In genomic region chr12:102323392-102323791, GRCm38 (mm10) we compare ENCODE assay signal across 10 mouse cellular contexts. TPM values are rescaled to one million over a fixed set of nuclear protein-coding genes. Genes with fewer than 3 reads are reported as not detected.
A peak's percentile ranks its signal among the peaks of the same experiment; 100 is the strongest.
DNase-seq lines count a peak whose midpoint lies in the region; ATAC-seq and TF ChIP-seq lines count a peak whose summit lies in the region.
"Had no signal": no experiment of that assay in that cellular context is flagged by ENCODE, and none has a peak within 500 bp of the region (broad histone marks: within the 10 kb centered on the region; RNA-seq: fewer than 3 reads in every experiment).

No protein-coding gene starts in this region.

- no peak overlapping the region for H3K9ac ChIP-seq in heart, postnatal 0 days (replicated peaks; ENCODE audit: low read depth, low read length)
- H3K9ac ChIP-seq: liver, embryonic 12.5 days had no signal

- H3K4me3 ChIP-seq in heart, postnatal 0 days (ENCODE audit: low read depth, low read length): no peak overlapping the region
- H3K4me3 ChIP-seq: liver, embryonic 12.5 days had no signal

- DNase-seq in urinary bladder, postnatal 4 days (ENCODE audit: low spot score in 2 of 2): peak; percentile 68
- DNase-seq in urinary bladder, postnatal 25 days (ENCODE audit: low spot score): no peak
- no peak for DNase-seq in heart, postnatal 0 days (ENCODE audit: low spot score)
- DNase-seq in kidney, postnatal 4 days: peak; percentile 80 to 83
- no peak for DNase-seq in thymus, postnatal 36 days
- DNase-seq in frontal cortex, postnatal 10 days (ENCODE audit: low spot score in 2 of 2): no peak
- DNase-seq: right cerebral cortex, postnatal 14 days had no signal

- H3K9me3 ChIP-seq in heart, postnatal 0 days (replicated peaks; ENCODE audit: control insufficient read depth, low read length): no peaks in the 10 kb centered on the region
- H3K9me3 ChIP-seq: G1E; liver, embryonic 12.5 days had no signal

- peaks cover 29% of the 10 kb centered on the region; the same call in 1 of the 2 replicates for H3K4me1 ChIP-seq in heart, postnatal 0 days (ENCODE audit: control insufficient read depth, insufficient read depth)

- no peaks in the 10 kb centered on the region for H3K27me3 ChIP-seq in heart, postnatal 0 days (ENCODE audit: control insufficient read depth, insufficient read depth, low read length)
- H3K27me3 ChIP-seq: liver, embryonic 12.5 days had no signal

- H3K36me3 ChIP-seq in heart, postnatal 0 days (replicated peaks; ENCODE audit: control insufficient read depth, insufficient read depth, low read length): peaks cover 4% of the 10 kb centered on the region
- H3K36me3 ChIP-seq: G1E had no signal

- TF ChIP-seq CTCF in heart, postnatal 0 days (IDR thresholded peaks at IDR 0.05; ENCODE audit: low read depth): no peak

- peak overlapping the region; percentile 82 for H3K27ac ChIP-seq in heart, postnatal 0 days (ENCODE audit: low read depth)
- H3K27ac ChIP-seq: liver, embryonic 12.5 days had no signal

- 71% methylated on average over 2 of the region's 2 CpGs for WGBS in heart, postnatal 0 days

- no peak overlapping the region for H3K4me2 ChIP-seq in heart, postnatal 0 days (ENCODE audit: low read depth, low read length)
- H3K4me2 ChIP-seq: liver, embryonic 12.5 days had no signal

- TF ChIP-seq EP300 in heart, postnatal 0 days (IDR thresholded peaks at IDR 0.05; ENCODE audit: low read depth): no peak

- ATAC-seq in heart, postnatal 0 days (ENCODE audit: insufficient read depth, low read depth): no peak
- ATAC-seq in megakaryocyte-erythroid progenitor cell, adult 5-6 weeks (replicated peaks; ENCODE audit: low FRiP score, low TSS enrichment, poor library complexity, severe bottlenecking): no peak
- ATAC-seq: liver, embryonic 12.5 days had no signal

RNA-seq across cellular contexts. Expression of gene Rin3, which starts 40.5 kb away (rescaled TPM):
- total RNA-seq in heart, postnatal 0 days (2014; rRNA removed; ENCODE audit: low replicate concordance): 11.6 and 13.4 TPM in 2 replicates
- 4.6 TPM in 2 replicates for polyA plus RNA-seq in heart, postnatal 0 days (2015; fragmentation: Nextera tagmentation; extraction: Ambion mirVana)
- 30.2 and 32.2 TPM in 2 replicates for total RNA-seq in megakaryocyte-erythroid progenitor cell, adult 5-6 weeks (2014; fragmentation: Nextera tagmentation)
- 4.5 and 14.7 TPM in 2 replicates for total RNA-seq in megakaryocyte-erythroid progenitor cell, adult 5-6 weeks (2017)

Comparison
In these comparisons a context has a peak if more than half of its experiments do, and no peak if none do; other contexts are left out.
1. DNase-seq: peak in urinary bladder, postnatal 4 days (2 of 2) and kidney, postnatal 4 days (2 of 2); none in urinary bladder, postnatal 25 days (single experiment), heart, postnatal 0 days (single experiment), thymus, postnatal 36 days (0 of 2) and frontal cortex, postnatal 10 days (0 of 2).